In genomic region chr8:57328931-57329341, GRCm38 (mm10) we compare ENCODE assay signal across 9 mouse cellular contexts. TPM values are rescaled to one million over a fixed set of nuclear protein-coding genes. Genes with fewer than 3 reads are reported as not detected.
A peak's percentile ranks its signal among the peaks of the same experiment; 100 is the strongest.
DNase-seq lines count a peak whose midpoint lies in the region; ATAC-seq and TF ChIP-seq lines count a peak whose summit lies in the region.
"Had no signal": no experiment of that assay in that cellular context is flagged by ENCODE, and none has a peak within 500 bp of the region (broad histone marks: within the 10 kb centered on the region; RNA-seq: fewer than 3 reads in every experiment).

No protein-coding gene starts in this region.

- no peak for TF ChIP-seq POLR2A in embryonic fibroblast, embryonic 13.5 days (IDR thresholded peaks at IDR 0.05; ENCODE audit: low read depth, low read length)

- no peak overlapping the region for H3K9ac ChIP-seq in kidney, embryonic 14.5 days (ENCODE audit: low read depth, low read length)
- no peak overlapping the region for H3K9ac ChIP-seq in hindbrain, postnatal 0 days (replicated peaks; ENCODE audit: low read length)
- H3K9ac ChIP-seq in midbrain, embryonic 15.5 days = no peak overlapping the region

- H3K9me3 ChIP-seq in kidney, embryonic 14.5 days (ENCODE audit: control insufficient read depth, low read length) = no peaks in the 10 kb centered on the region
- H3K9me3 ChIP-seq in hindbrain, postnatal 0 days (ENCODE audit: low read length) = no peaks in the 10 kb centered on the region
- H3K9me3 ChIP-seq in midbrain, embryonic 15.5 days = no peaks in the 10 kb centered on the region

- no peaks in the 10 kb centered on the region for H3K36me3 ChIP-seq in kidney, embryonic 14.5 days (ENCODE audit: control insufficient read depth, insufficient read depth, low read length)
- H3K36me3 ChIP-seq in hindbrain, postnatal 0 days (ENCODE audit: insufficient read depth, low read length) = no peaks in the 10 kb centered on the region
- no peaks in the 10 kb centered on the region for H3K36me3 ChIP-seq in midbrain, embryonic 15.5 days (replicated peaks)

- H3K27me3 ChIP-seq in kidney, embryonic 14.5 days (ENCODE audit: control insufficient read depth, insufficient read depth, low read length) = peaks cover 94% of the 10 kb centered on the region
- peaks cover 83% of the 10 kb centered on the region for H3K27me3 ChIP-seq in hindbrain, postnatal 0 days (ENCODE audit: insufficient read depth, low read length)
- H3K27me3 ChIP-seq in midbrain, embryonic 15.5 days (replicated peaks) = peaks cover 87% of the 10 kb centered on the region

- WGBS in kidney, embryonic 14.5 days = under 1% methylated on average over 19 of the region's 19 CpGs
- 3% methylated on average over 19 of the region's 19 CpGs for WGBS in hindbrain, postnatal 0 days
- under 1% methylated on average over 19 of the region's 19 CpGs for WGBS in midbrain, embryonic 15.5 days

- no peak for TF ChIP-seq CTCF in embryonic fibroblast, embryonic 13.5 days (IDR thresholded peaks at IDR 0.05; ENCODE audit: borderline replicate concordance, insufficient read depth, low read length)
- TF ChIP-seq CTCF in hindbrain, postnatal 0 days (IDR thresholded peaks at IDR 0.05; ENCODE audit: low read depth) = no peak

- intact Hi-C loops in gastrocnemius, postnatal 14 days (cut with DNase I; ENCODE audit: low total_unique reads) = no loop called here

- H3K4me2 ChIP-seq in kidney, embryonic 14.5 days (replicated peaks; ENCODE audit: low read depth, low read length) = peak overlapping the region; percentile 26; the same call in 1 of the 2 replicates
- peak overlapping the region; percentile 36; the same call in 1 of the 2 replicates for H3K4me2 ChIP-seq in hindbrain, postnatal 0 days (ENCODE audit: low read depth, low read length)
- peak overlapping the region; percentile 12; the same call in 1 of the 2 replicates for H3K4me2 ChIP-seq in midbrain, embryonic 15.5 days

- DNase-seq in kidney, adult 9 months = no peak
- DNase-seq in hindbrain, postnatal 0 days (ENCODE audit: low spot score) = no peak
- DNase-seq in spleen, postnatal 36 days (ENCODE audit: low spot score in 2 of 2) = no peak
- DNase-seq in frontal cortex, postnatal 36 days (ENCODE audit: low spot score in 2 of 2) = no peak
- DNase-seq in gastrocnemius, postnatal 14 days = no peak

- H3K4me1 ChIP-seq in kidney, embryonic 14.5 days (ENCODE audit: control insufficient read depth, insufficient read depth, low read length) = 0 out of 2 replicates have a peak, but pooled peaks cover 5% of the 10 kb centered on the region
- no peaks in the 10 kb centered on the region for H3K4me1 ChIP-seq in embryonic fibroblast, embryonic 13.5 days (ENCODE audit: control insufficient read depth, insufficient read depth, low read length)
- H3K4me1 ChIP-seq in hindbrain, postnatal 0 days (ENCODE audit: insufficient read depth, low read length) = no peaks in the 10 kb centered on the region
- peaks cover 9% of the 10 kb centered on the region for H3K4me1 ChIP-seq in midbrain, embryonic 15.5 days

- H3K27ac ChIP-seq in kidney, embryonic 14.5 days (ENCODE audit: low read depth, low read length) = no peak overlapping the region
- H3K27ac ChIP-seq in embryonic fibroblast, embryonic 13.5 days (ENCODE audit: insufficient read depth, low read length) = no peak overlapping the region
- H3K27ac ChIP-seq in hindbrain, postnatal 0 days = no peak overlapping the region
- no peak overlapping the region for H3K27ac ChIP-seq in midbrain, embryonic 15.5 days

- peak overlapping the region; percentile 20; the same call in 1 of the 2 replicates for H3K4me3 ChIP-seq in kidney, embryonic 14.5 days (ENCODE audit: low read length)
- H3K4me3 ChIP-seq in embryonic fibroblast, embryonic 13.5 days (ENCODE audit: insufficient read depth, low read length) = peak overlapping the region; percentile 4; the same call in 1 of the 2 replicates
- peak overlapping the region; percentile 13; the same call in 1 of the 2 replicates for H3K4me3 ChIP-seq in hindbrain, postnatal 0 days (ENCODE audit: low read length)
- peak overlapping the region; percentile 3; the same call in 1 of the 2 replicates for H3K4me3 ChIP-seq in midbrain, embryonic 15.5 days

- no peak for ATAC-seq in kidney, embryonic 14.5 days (ENCODE audit: low FRiP score, low TSS enrichment)
- ATAC-seq in hindbrain, postnatal 0 days = no peak
- ATAC-seq in midbrain, embryonic 15.5 days (replicated peaks) = no peak

RNA-seq across cellular contexts. Expression of gene Hand2, which starts 8.2 kb away (rescaled TPM):
- polyA plus RNA-seq in kidney, embryonic 14.5 days (2014; fragmentation: Nextera tagmentation; extraction: Ambion mirVana) = not detected in 2 replicates
- 3.3 and 5.0 TPM in 2 replicates for polyA plus RNA-seq in embryonic fibroblast, embryonic 13.5 days (2011; ENCODE audit: insufficient read length, low read depth, missing spikeins)
- total RNA-seq in hindbrain, postnatal 0 days (2014; rRNA removed) = not detected in 2 replicates
- not detected in 2 replicates for polyA plus RNA-seq in hindbrain, postnatal 0 days (2015; fragmentation: Nextera tagmentation; extraction: Ambion mirVana)
- polyA plus RNA-seq in midbrain, embryonic 15.5 days (2015; fragmentation: Nextera tagmentation; extraction: Ambion mirVana) = not detected in 2 replicates
- under 1 TPM; 0.29 to 0.47 TPM for total RNA-seq in gastrocnemius, postnatal 14 days (2021)
- total RNA-seq: left cerebral cortex, postnatal 10 days had no signal
